Mouse (Mus musculus) 416B (cell line): ENCODE data around the gene Gm19345.

Source experiments
- DNase-seq: peaks from one replicate; pipeline ENCODE4 v3.0.0; 2011; ENCODE audit warnings: low read depth

Gene Gm19345

GRCm38 (mm10) chr7:19826756-19827155 lies 25.0 kb upstream of the Gm19345 start:
- DNase-seq: no peak

- DNase-seq: no peak
These were observed 22.1 kb upstream of the Gm19345 start for GRCm38 (mm10) chr7:19829694-19830093.

GRCm38 (mm10) chr7:19830682-19831156 lies 21.1 kb upstream of the Gm19345 start:
- DNase-seq: peak; percentile 98

- DNase-seq: peak; percentile 72
These were observed 20.0 kb upstream of the Gm19345 start for GRCm38 (mm10) chr7:19831837-19832236.

- no peak for DNase-seq
These were observed 17.7 kb upstream of the Gm19345 start for GRCm38 (mm10) chr7:19834055-19834454.

- peak; percentile 68 for DNase-seq
These were observed 15.0 kb upstream of the Gm19345 start for GRCm38 (mm10) chr7:19836843-19837242.

GRCm38 (mm10) chr7:19840371-19840770 lies 11.4 kb upstream of the Gm19345 start:
- DNase-seq: no peak

GRCm38 (mm10) chr7:19840936-19841335 lies 10.9 kb upstream of the Gm19345 start:
- DNase-seq: no peak

- DNase-seq: no peak
These were observed 10.0 kb upstream of the Gm19345 start for GRCm38 (mm10) chr7:19841686-19842413.

- no peak for DNase-seq
These were observed 8.8 kb upstream of the Gm19345 start for GRCm38 (mm10) chr7:19842885-19843504.

GRCm38 (mm10) chr7:19843561-19843960 lies 8.2 kb upstream of the Gm19345 start:
- peak; percentile 70 for DNase-seq

GRCm38 (mm10) chr7:19844521-19845171 lies 7.2 kb upstream of the Gm19345 start:
- DNase-seq: no peak

- DNase-seq: no peak
These were observed 1.7 kb downstream of the Gm19345 start for GRCm38 (mm10) chr7:19853526-19853925.

- peak; percentile 97 for DNase-seq
These were observed 3.9 kb downstream of the Gm19345 start for GRCm38 (mm10) chr7:19855663-19856062.

- peak; percentile 56 for DNase-seq
These were observed 4.5 kb downstream of the Gm19345 start for GRCm38 (mm10) chr7:19856283-19856682.

- DNase-seq: no peak
These were observed 7.9 kb downstream of the Gm19345 start for GRCm38 (mm10) chr7:19859740-19860139.

- DNase-seq: no peak
These were observed 9.4 kb downstream of the Gm19345 start, which contains the start of gene Ceacam16 for GRCm38 (mm10) chr7:19861199-19861598. Gene Ceacam16, minus strand, starts transcription at chr7:19861299.

GRCm38 (mm10) chr7:19864241-19864640 lies 12.4 kb downstream of the Gm19345 start:
- no peak for DNase-seq

- no peak for DNase-seq
These were observed 13.6 kb downstream of the Gm19345 start for GRCm38 (mm10) chr7:19865246-19866036.

GRCm38 (mm10) chr7:19866490-19866889 lies 14.7 kb downstream of the Gm19345 start:
- DNase-seq: no peak

GRCm38 (mm10) chr7:19867751-19868399 lies 16.1 kb downstream of the Gm19345 start:
- DNase-seq: no peak
